Mouse (Mus musculus) colon, adult 2 months (tissue): ENCODE results near the gene Upk1a. TPM values are rescaled to one million over a fixed set of nuclear protein-coding genes. Genes with fewer than 3 reads are reported as not detected.

Experiments
- polyA plus RNA-seq: library from polyadenylated mRNA; depleted of rRNA; stranded (reverse); fragments of >200 nt; gene quantifications from 2 replicates; pipeline ENCODE4 v1.2.3, GENCODE M21; 2012; rRNA removed

Upk1a gene
- polyA plus RNA-seq, result 24.9 and 37.7 TPM in 2 replicates

GRCm38 (mm10) chr7:30612654-30613402 lies at the start of gene Upk1a:
Gene Upk1a (minus strand): TSS chr7:30612847.

DNA sequence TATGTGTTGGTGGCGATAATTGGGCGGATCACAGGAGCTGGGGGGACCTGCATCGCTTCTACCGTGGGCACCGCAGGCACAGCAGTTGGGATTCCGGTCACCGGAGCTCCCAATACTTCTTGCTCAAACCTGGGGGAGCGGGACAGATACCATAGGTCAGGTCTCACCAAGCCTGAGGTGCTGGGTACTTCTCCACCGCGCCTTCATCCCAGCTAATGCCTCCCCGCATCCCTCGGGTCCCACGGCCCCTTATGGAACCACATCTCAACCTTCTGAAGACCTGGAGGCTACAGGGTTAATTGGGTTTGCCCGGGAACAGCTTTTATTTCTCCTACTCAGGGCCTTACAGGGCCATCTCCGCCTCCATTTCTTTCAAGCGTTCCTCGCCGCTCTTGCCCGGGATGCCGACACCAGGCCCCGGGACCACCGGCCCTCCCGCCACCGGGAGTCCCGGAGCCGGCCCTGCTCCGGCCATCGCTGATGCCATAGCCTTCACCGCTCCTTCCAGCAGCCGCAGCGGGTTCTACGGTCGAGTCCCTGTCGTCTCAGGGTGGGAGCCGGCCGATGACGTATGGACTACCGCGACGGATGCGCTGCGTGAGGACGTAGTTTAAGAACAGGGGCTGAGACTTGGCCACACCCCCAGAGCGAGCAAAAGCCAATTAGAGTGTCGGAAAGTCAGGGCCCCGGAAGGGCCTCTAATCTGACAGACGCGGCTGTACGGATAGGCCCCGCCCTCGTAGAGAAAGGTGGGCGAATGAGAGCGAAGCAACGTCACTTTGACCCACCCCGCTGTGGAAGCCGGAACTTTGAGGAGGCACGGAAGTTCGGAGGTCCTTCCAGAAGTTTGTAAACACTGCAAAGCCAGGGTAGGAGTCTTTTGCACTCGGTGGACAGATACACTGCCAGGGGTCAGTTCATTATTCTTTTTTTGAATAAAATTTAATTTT lies 37.2 kb upstream of the Upk1a start, which contains the start of gene Rbm42:
TSS of gene Rbm42 (minus strand) at position 727 of the 950 bp plus-strand sequence.

DNA sequence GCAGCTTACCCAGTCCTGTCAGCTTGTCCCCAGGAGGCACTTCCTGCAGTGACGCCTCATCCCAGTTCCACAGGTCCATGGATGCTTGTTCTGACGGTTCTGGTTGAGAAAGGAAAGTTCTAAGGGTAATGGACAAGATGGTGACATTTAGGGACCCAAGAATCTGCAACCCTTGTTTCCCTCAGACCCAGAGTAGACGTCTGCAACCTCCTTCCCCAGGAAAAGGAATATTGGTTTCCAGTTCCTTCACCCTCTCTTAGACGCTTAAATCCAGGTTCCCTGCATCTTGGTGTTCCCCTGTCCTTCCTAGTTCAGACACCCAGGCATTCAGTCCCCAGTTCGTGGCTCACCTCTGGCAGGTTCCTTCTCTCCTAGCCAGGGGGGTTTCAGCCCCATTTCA lies 23.1 kb upstream of the Upk1a start, which contains the start of gene Etv2:
TSS of gene Etv2 (minus strand) at position 101 of the 400 bp plus-strand sequence.

GRCm38 (mm10) chr7:30625530-30626384 lies 13.1 kb upstream of the Upk1a start, which contains the start of gene Cox6b1:
Gene Cox6b1 (minus strand): TSS chr7:30626151.

DNA sequence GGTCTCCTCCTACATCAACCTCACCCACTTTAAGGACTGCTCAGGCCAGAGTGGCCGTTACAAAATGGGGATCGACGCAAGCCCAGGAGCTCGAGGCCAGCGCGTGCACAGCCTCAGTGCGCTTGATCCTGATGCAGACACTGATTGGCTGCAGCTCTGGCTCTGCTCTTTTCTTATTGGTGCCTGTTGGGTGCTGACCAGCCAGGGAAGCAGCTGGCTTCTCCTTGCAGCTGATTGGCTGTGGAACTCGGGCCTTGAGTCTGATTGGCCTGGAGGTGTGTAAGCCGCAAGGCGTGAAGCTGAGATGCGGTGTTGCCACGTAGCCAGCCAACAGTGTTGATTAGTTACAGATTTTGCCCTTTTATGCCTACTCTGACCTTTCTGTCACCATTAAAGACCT lies 13.9 kb downstream of the Upk1a start, which contains the start of gene Zbtb32:
TSS of gene Zbtb32 (minus strand) at position 124 of the 400 bp plus-strand sequence.

GRCm38 (mm10) chr7:30588676-30589434 lies 23.8 kb downstream of the Upk1a start, which contains the start of gene Kmt2b:
Gene Kmt2b (minus strand): TSS chr7:30588726.

GRCm38 (mm10) chr7:30564970-30565571 lies 47.6 kb downstream of the Upk1a start, which contains the start of gene Igflr1:
Gene Igflr1 (plus strand): TSS chr7:30565427.

DNA sequence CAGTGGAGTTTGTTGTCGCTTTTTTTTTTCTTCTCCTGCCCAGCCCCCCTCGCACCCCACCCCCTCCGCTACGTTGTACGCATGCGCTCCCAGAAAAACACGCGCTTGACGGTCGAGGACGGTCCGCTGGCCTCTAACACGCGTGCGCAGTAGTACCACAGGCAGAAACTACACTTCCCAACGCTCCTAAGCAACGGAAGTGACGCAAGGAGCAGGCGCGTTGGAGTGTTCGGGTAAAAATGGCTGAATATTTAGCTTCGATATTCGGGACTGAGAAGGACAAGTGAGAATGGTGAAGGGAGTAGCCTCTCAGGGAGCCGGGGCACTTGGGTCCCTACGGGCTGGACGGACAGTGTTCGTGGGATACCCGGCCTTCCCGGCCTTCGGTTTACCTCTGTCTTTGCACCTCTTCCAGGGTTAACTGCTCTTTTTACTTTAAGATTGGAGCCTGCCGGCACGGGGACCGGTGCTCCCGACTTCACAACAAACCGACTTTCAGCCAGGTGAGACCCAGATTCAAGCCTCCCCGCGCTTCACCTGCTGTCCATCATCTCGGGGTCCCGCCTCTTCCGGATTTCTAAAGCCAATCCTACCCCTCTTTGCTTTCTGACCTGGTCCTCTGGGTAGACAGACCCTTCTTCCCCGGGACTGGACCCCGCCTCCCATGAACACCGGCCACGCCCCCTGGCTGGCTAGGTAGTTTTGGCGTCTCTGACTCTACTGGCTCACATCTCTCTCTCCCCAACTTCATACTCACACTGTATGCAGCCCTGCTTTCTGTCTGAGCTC lies 49.3 kb downstream of the Upk1a start, which contains the start of the genes U2af1l4, Gm49396 and Psenen:
TSS of gene U2af1l4 (plus strand) at position 185 of the 789 bp plus-strand sequence.
TSS of gene Gm49396 (plus strand) at position 228 of the 789 bp plus-strand sequence.
TSS of gene Psenen (minus strand) at position 511 of the 789 bp plus-strand sequence.

GRCm38 (mm10) chr7:30559443-30559954 lies 53.1 kb downstream of the Upk1a start, which contains the start of gene Lin37:
Gene Lin37 (minus strand): TSS chr7:30559838.

Other genes starting within 250 kb of the Upk1a start
- gene Tyrobp, start 199.1 kb downstream of the Upk1a start, polyA plus RNA-seq, result 54.3 and 84.5 TPM in 2 replicates
- 12.2 and 17.0 TPM in 2 replicates for gene Hcst, start 193.0 kb downstream of the Upk1a start, polyA plus RNA-seq
- 7.8 and 8.1 TPM in 2 replicates for gene Nfkbid, start 191.1 kb downstream of the Upk1a start, polyA plus RNA-seq
- gene Aplp1, start 167.3 kb downstream of the Upk1a start, polyA plus RNA-seq, result 49.6 and 52.2 TPM in 2 replicates
- 0.35 and 0.52 TPM in 2 replicates for gene Kirrel2, start 155.2 kb downstream of the Upk1a start, polyA plus RNA-seq
- gene Nphs1, start 154.5 kb downstream of the Upk1a start, polyA plus RNA-seq, result 0.03 and 0.80 TPM in 2 replicates
- not detected in 2 replicates for gene Prodh2, start 119.2 kb downstream of the Upk1a start, polyA plus RNA-seq
- gene Arhgap33, start 77.8 kb downstream of the Upk1a start, polyA plus RNA-seq, result 17.3 and 18.3 TPM in 2 replicates
- gene Hspb6, start 60.7 kb downstream of the Upk1a start, polyA plus RNA-seq, result 80.2 and 99.4 TPM in 2 replicates
- 8.5 TPM in 2 replicates for gene Proser3, start 60.5 kb downstream of the Upk1a start, polyA plus RNA-seq
- gene Lin37, start 53.0 kb downstream of the Upk1a start, polyA plus RNA-seq, result 32.0 and 32.4 TPM in 2 replicates
- 40.8 and 56.2 TPM in 2 replicates for gene U2af1l4, start 49.5 kb downstream of the Upk1a start, polyA plus RNA-seq
- 1.2 and 1.4 TPM in 2 replicates for gene Gm49396, start 49.5 kb downstream of the Upk1a start, polyA plus RNA-seq
- 109 and 156 TPM in 2 replicates for gene Psenen, start 49.2 kb downstream of the Upk1a start, polyA plus RNA-seq
- gene Igflr1, start 47.4 kb downstream of the Upk1a start, polyA plus RNA-seq, result 7.7 and 8.8 TPM in 2 replicates
- 46.0 and 47.1 TPM in 2 replicates for gene Kmt2b, start 24.1 kb downstream of the Upk1a start, polyA plus RNA-seq
- gene Zbtb32, start 13.9 kb downstream of the Upk1a start, polyA plus RNA-seq, result 5.3 and 6.6 TPM in 2 replicates
- 423 and 473 TPM in 2 replicates for gene Cox6b1, start 13.3 kb upstream of the Upk1a start, polyA plus RNA-seq
- not detected in 2 replicates for gene Etv2, start 23.0 kb upstream of the Upk1a start, polyA plus RNA-seq
- 82.7 and 93.1 TPM in 2 replicates for gene Rbm42, start 37.5 kb upstream of the Upk1a start, polyA plus RNA-seq
- 7.2 and 8.7 TPM in 2 replicates for gene Haus5, start 52.1 kb upstream of the Upk1a start, polyA plus RNA-seq
- not detected in 2 replicates for gene Pmis2, start 58.8 kb upstream of the Upk1a start, polyA plus RNA-seq
- gene 2200002J24Rik, start 86.1 kb upstream of the Upk1a start, polyA plus RNA-seq, result 0.91 and 1.2 TPM in 2 replicates
- gene Atp4a, start 99.4 kb upstream of the Upk1a start, polyA plus RNA-seq, result 0.51 and 0.90 TPM in 2 replicates
- gene Tmem147, start 116.7 kb upstream of the Upk1a start, polyA plus RNA-seq, result 158 and 172 TPM in 2 replicates
- not detected in 2 replicates for gene Gapdhs, start 130.8 kb upstream of the Upk1a start, polyA plus RNA-seq
- gene Sbsn, start 138.6 kb upstream of the Upk1a start, polyA plus RNA-seq, result 1.2 and 1.8 TPM in 2 replicates
- 3.6 and 5.1 TPM in 2 replicates for gene Dmkn, start 150.9 kb upstream of the Upk1a start, polyA plus RNA-seq
- not detected in 2 replicates for gene Krtdap, start 175.0 kb upstream of the Upk1a start, polyA plus RNA-seq
- gene Ffar2, start 210.9 kb upstream of the Upk1a start, polyA plus RNA-seq, result 65.9 and 69.4 TPM in 2 replicates
- 1.6 and 3.7 TPM in 2 replicates for gene Ffar3, start 243.3 kb upstream of the Upk1a start, polyA plus RNA-seq
- gene Ffar1, start 248.7 kb upstream of the Upk1a start, polyA plus RNA-seq, result 0.62 and 0.66 TPM in 2 replicates